Mouse (Mus musculus) CH12.LX (cell line): ENCODE measurements around the gene Gm37240. TPM values are rescaled to one million over a fixed set of nuclear protein-coding genes. Genes with fewer than 3 reads are reported as not detected.

ENCODE experiments used
- DNase-seq: peaks from one replicate; pipeline ENCODE4 v3.0.0-alpha.2; 2013; ENCODE audit errors: extremely low read depth
- H3K27ac ChIP-seq: 2 replicates; pipeline ENCODE4 v1.5.1; 2012; ENCODE audit warnings: low read depth, mild to moderate bottlenecking, control low read depth, moderate library complexity; ENCODE audit not compliant: insufficient read depth
- H3K27me3 ChIP-seq: replicated peaks from 2 replicates; pipeline ENCODE3; 2012; ENCODE audit warnings: inconsistent platforms
- H3K36me3 ChIP-seq, 2 experiments: replicated peaks in 1 of 2; 2 replicates each; pipeline versions ENCODE3 to v1.6.1; 2012; ENCODE audit warnings: inconsistent platforms in 1 of 2, low read length in 1 of 2, mild to moderate bottlenecking in 1 of 2, mixed read lengths in 1 of 2, moderate library complexity in 1 of 2; ENCODE audit not compliant: control insufficient read depth in 1 of 2, insufficient read depth in 1 of 2
- H3K4me1 ChIP-seq, 2 experiments: 2 replicates each; pipeline ENCODE4 v1.6.1; 2012; ENCODE audit warnings: inconsistent platforms in 1 of 2, moderate library complexity in 1 of 2; ENCODE audit not compliant: insufficient read depth in 2 of 2, control insufficient read depth in 1 of 2
- H3K4me2 ChIP-seq: 2 replicates; pipeline ENCODE4 v1.6.1; 2012; ENCODE audit warnings: low read depth, mild to moderate bottlenecking, control low read depth; ENCODE audit not compliant: poor library complexity, insufficient read depth, severe bottlenecking
- H3K4me3 ChIP-seq, 3 experiments: fragments of 150-350 bp in 1 of 3; sonication (generic) in 1 of 3; replicated peaks in 1 of 3; 2 replicates each; pipeline versions ENCODE3 to v1.5.1; 2011 to 2012; ENCODE audit warnings: low read depth in 2 of 3, low read length in 2 of 3, mild to moderate bottlenecking in 2 of 3, moderate library complexity in 2 of 3, control low read depth in 1 of 3, improper control_type of control experiment in 1 of 3, inconsistent platforms in 1 of 3, mixed read lengths in 1 of 3; ENCODE audit not compliant: poor library complexity in 1 of 3
- H3K79me2 ChIP-seq: replicated peaks from 2 replicates; pipeline ENCODE4 v1.6.1; 2012; ENCODE audit warnings: mild to moderate bottlenecking, moderate library complexity; ENCODE audit not compliant: control insufficient read depth, poor library complexity, insufficient read depth, severe bottlenecking; ENCODE audit errors: extremely low read depth
- H3K9ac ChIP-seq: 2 replicates; pipeline ENCODE4 v1.6.1; 2012; ENCODE audit warnings: low read depth, mild to moderate bottlenecking, control low read depth, moderate library complexity; ENCODE audit not compliant: insufficient read depth
- H3K9me3 ChIP-seq: replicated peaks from 2 replicates; pipeline ENCODE3; 2012; ENCODE audit warnings: low read length, inconsistent platforms, mixed read lengths
- E2F4 ChIP-seq: IDR thresholded peaks from 2 replicates; pipeline ENCODE4 v1.6.1; 2011; ENCODE audit warnings: low read depth, low read length, improper control_type of control experiment; ENCODE audit not compliant: insufficient replicate concordance
- ELF1 ChIP-seq: IDR thresholded peaks from 2 replicates; pipeline ENCODE4 v1.6.1; 2014; ENCODE audit warnings: low read depth, mild to moderate bottlenecking, inconsistent platforms, low read length, improper control_type of control experiment
- EP300 ChIP-seq: IDR thresholded peaks from 2 replicates; pipeline ENCODE4 v1.6.1; 2011; ENCODE audit warnings: low read length, improper control_type of control experiment
- IRF4 ChIP-seq: IDR thresholded peaks from 2 replicates; pipeline ENCODE4 v1.6.1; 2014; ENCODE audit warnings: low read depth, mild to moderate bottlenecking, inconsistent platforms, low read length, improper control_type of control experiment
- JUN ChIP-seq: IDR thresholded peaks from 2 replicates; pipeline ENCODE4 v1.6.1; 2011; ENCODE audit warnings: low read depth, mild to moderate bottlenecking, low read length, improper control_type of control experiment, moderate library complexity; ENCODE audit not compliant: insufficient read depth
- MAFK ChIP-seq: IDR thresholded peaks from 2 replicates; pipeline ENCODE4 v1.6.1; 2011; ENCODE audit warnings: low read length, improper control_type of control experiment; ENCODE audit not compliant: insufficient replicate concordance
- MAX ChIP-seq: IDR thresholded peaks from 2 replicates; pipeline ENCODE4 v1.6.1; 2011; ENCODE audit warnings: low read length, improper control_type of control experiment
- MAZ ChIP-seq: IDR thresholded peaks from 2 replicates; pipeline ENCODE4 v1.6.1; 2012; ENCODE audit warnings: low read depth, mild to moderate bottlenecking, inconsistent platforms, low read length, improper control_type of control experiment, moderate library complexity
- PAX5 ChIP-seq: IDR thresholded peaks from 2 replicates; pipeline ENCODE4 v1.6.1; 2012; ENCODE audit warnings: low read length, inconsistent platforms, mixed read lengths
- POLR2A ChIP-seq: IDR thresholded peaks from 2 replicates; pipeline ENCODE4 v1.6.1; 2011; ENCODE audit warnings: low read depth, mild to moderate bottlenecking, improper control_type of control experiment, low read length
- RCOR1 ChIP-seq: conservative IDR thresholded peaks from 2 replicates; pipeline ENCODE4 v1.6.1; 2012; ENCODE audit warnings: low read depth, mild to moderate bottlenecking, inconsistent platforms, low read length, improper control_type of control experiment
- SIN3A ChIP-seq: IDR thresholded peaks from 2 replicates; pipeline ENCODE4 v1.6.1; 2012; ENCODE audit warnings: low read length, improper control_type of control experiment, inconsistent platforms
- UBTF ChIP-seq: IDR thresholded peaks from 2 replicates; pipeline ENCODE4 v1.6.1; 2012; ENCODE audit warnings: low read depth, mild to moderate bottlenecking, inconsistent platforms, low read length, improper control_type of control experiment, moderate library complexity
- ZC3H11A ChIP-seq: IDR thresholded peaks from 2 replicates; pipeline ENCODE4 v1.6.1; 2012; ENCODE audit warnings: low read depth, mild to moderate bottlenecking, inconsistent platforms, low read length, improper control_type of control experiment
- ZKSCAN1 ChIP-seq: IDR thresholded peaks from 2 replicates; pipeline ENCODE4 v1.6.1; 2012; ENCODE audit warnings: low read depth, inconsistent platforms, low read length, improper control_type of control experiment, borderline replicate concordance
- ZNF384 ChIP-seq: IDR thresholded peaks from 2 replicates; pipeline ENCODE4 v1.6.1; 2012; ENCODE audit warnings: low read depth, low read length, improper control_type of control experiment, inconsistent platforms
- dilution Hi-C: fragments of 300-500 bp; cut with MboI; formaldehyde crosslinking; loops from 2 replicates; pipeline ENCODE4 v1.14.3; 2020; ENCODE audit warnings: low sequenced_read_pairs; ENCODE audit not compliant: extremely low pct_unique_long_range_greater_than_20kb, extremely low pct_ligation_motif_present
- in situ Hi-C: fragments of 300-500 bp; cut with MboI; formaldehyde crosslinking; loops from 3 replicates; pipeline ENCODE4 v1.14.3; 2019; ENCODE audit warnings: low sequenced_read_pairs, low pct_ligation_motif_present, low pct_unique_long_range_greater_than_20kb, mixed read lengths
- polyA plus RNA-seq: library from polyadenylated mRNA; unstranded; fragments of >175 nt; gene quantifications from 2 replicates; pipeline ENCODE4 v1.2.1, GENCODE M21; 2012; ENCODE audit warnings: low read depth; ENCODE audit not compliant: insufficient read length
- total RNA-seq, 2 experiments: library from RNA; depleted of rRNA; stranded (reverse); fragments of 300-350 nt in 1 of 2; fragments of >200 nt in 1 of 2; gene quantifications; 2 replicates each; pipeline ENCODE4 v1.2.3; 2012 to 2014

Gm37240 gene
- total and polyA plus RNA-seq, 3 experiments, result 0.08 to 0.19 (median 0.14) TPM

GRCm38 (mm10) chr3:85148038-85148550, 739.2 kb downstream of the Gm37240 start:
- Histone ChIP-seq H3K27ac (no peak overlapping the region), H3K4me3 (no peak overlapping the region), H3K9ac (no peak overlapping the region), H3K4me2 (no peak overlapping the region), H3K4me1 (no peaks in the 10 kb centered on the region), H3K36me3 (no peaks in the 10 kb centered on the region), H3K27me3 (peaks cover 1% of the 10 kb centered on the region), H3K79me2 (no peaks in the 10 kb centered on the region), H3K9me3 (no peaks in the 10 kb centered on the region)
- no peak for DNase-seq
- no peak for TF ChIP-seq POLR2A
- no peak for TF ChIP-seq EP300
- no peak for TF ChIP-seq ZC3H11A
- TF ChIP-seq IRF4, result no peak
- no peak for TF ChIP-seq MAX
- no peak for TF ChIP-seq ELF1
- TF ChIP-seq ZKSCAN1, result no peak
- in situ Hi-C loops (no loop called here), dilution Hi-C loops (no loop called here)

- Histone ChIP-seq H3K36me3 (no peaks in the 10 kb centered on the region), H3K9ac (no peak overlapping the region), H3K27ac (no peak overlapping the region), H3K79me2 (no peaks in the 10 kb centered on the region), H3K9me3 (no peaks in the 10 kb centered on the region), H3K27me3 (peaks cover 1% of the 10 kb centered on the region), H3K4me3 (no peak overlapping the region), H3K4me2 (no peak overlapping the region), H3K4me1 (no peaks in the 10 kb centered on the region)
- in situ Hi-C loops, result no loop called here
- peak; percentile 4 for DNase-seq
- dilution Hi-C loops, result no loop called here
- TF ChIP-seq RCOR1, result no peak
- TF ChIP-seq SIN3A, result peak; percentile 19; the same call in 1 of the 2 replicates
These were observed 741.8 kb downstream of the Gm37240 start for GRCm38 (mm10) chr3:85145568-85145967.

GRCm38 (mm10) chr3:85145076-85145475, 742.2 kb downstream of the Gm37240 start:
- Histone ChIP-seq H3K4me2 (no peak overlapping the region), H3K9ac (no peak overlapping the region), H3K36me3 (no peaks in the 10 kb centered on the region), H3K79me2 (no peaks in the 10 kb centered on the region), H3K9me3 (no peaks in the 10 kb centered on the region), H3K27ac (no peak overlapping the region), H3K27me3 (peaks cover 1% of the 10 kb centered on the region), H3K4me1 (no peaks in the 10 kb centered on the region), H3K4me3 (no peak overlapping the region)
- in situ Hi-C loops, result no loop called here
- no peak for DNase-seq
- dilution Hi-C loops, result no loop called here
- no peak for TF ChIP-seq JUN
- TF ChIP-seq MAZ, result no peak
- no peak for TF ChIP-seq PAX5
- TF ChIP-seq SIN3A, result no peak
- TF ChIP-seq MAFK, result no peak
- TF ChIP-seq ZNF384, result no peak
- TF ChIP-seq UBTF, result no peak
- TF ChIP-seq E2F4, result no peak
